Mouse (Mus musculus): Measurements from ENCODE around the gene Lef1. TPM values are rescaled to one million over a fixed set of nuclear protein-coding genes. Genes with fewer than 3 reads are reported as not detected.

Lef1 gene
- polyA plus RNA-seq, 1 experiment from 2014 or later: 15.6 TPM

DNA sequence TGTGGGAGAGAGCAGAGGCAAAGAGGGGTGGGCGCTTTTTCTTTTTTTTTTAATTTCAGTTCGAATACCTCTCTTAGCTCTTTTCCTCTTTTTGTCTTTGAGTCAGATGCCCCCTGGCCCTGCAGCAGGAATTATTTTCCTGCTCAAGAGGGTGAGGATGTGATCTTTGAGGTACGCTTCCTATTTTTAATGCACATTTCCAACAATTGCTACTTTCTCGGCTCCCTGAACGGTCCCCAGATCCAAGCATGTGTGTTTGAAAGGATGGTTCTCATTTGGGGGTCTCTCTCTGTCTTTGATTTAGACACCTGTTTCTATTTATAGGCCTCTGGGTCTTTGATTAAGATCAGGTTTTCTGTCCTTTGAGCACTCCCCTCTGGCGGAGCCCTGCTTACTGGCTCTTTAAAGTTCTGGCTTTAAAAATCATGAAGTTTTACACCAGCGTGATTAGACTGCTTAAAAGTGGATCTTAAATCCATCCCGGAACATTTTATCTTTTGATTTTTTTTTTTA, 86.3 kb downstream of the Lef1 start:
- Histone ChIP-seq H3K27ac (ENCODE audit: low read depth, low read length) (no peak overlapping the region), H3K4me3 (ENCODE audit: low read depth, low read length) (no peak overlapping the region), H3K36me3 (ENCODE audit: control insufficient read depth, insufficient read depth, low read length) (peaks cover 3% of the 10 kb centered on the region; the same call in 1 of the 2 replicates), H3K9ac (ENCODE audit: low read length) (no peak overlapping the region), H3K9me3 (replicated peaks; ENCODE audit: control insufficient read depth, low read length) (no peaks in the 10 kb centered on the region), H3K27me3 (replicated peaks; ENCODE audit: control insufficient read depth, insufficient read depth, low read length) (no peaks in the 10 kb centered on the region), H3K4me2 (ENCODE audit: low read length) (no peak overlapping the region), H3K4me1 (ENCODE audit: control insufficient read depth, insufficient read depth, low read length) (no peaks in the 10 kb centered on the region)
- DNase-seq (ENCODE audit: low spot score) (peak; percentile 43), ATAC-seq (no peak)
- 68% methylated on average over 8 of the region's 8 CpGs for WGBS

GRCm38 (mm10) chr3:131198991-131199390, 88.7 kb downstream of the Lef1 start:
- no peak for ATAC-seq
- Histone ChIP-seq H3K36me3 (ENCODE audit: control insufficient read depth, insufficient read depth, low read length) (no peaks in the 10 kb centered on the region), H3K9ac (ENCODE audit: low read length) (no peak overlapping the region), H3K4me3 (ENCODE audit: low read depth, low read length) (no peak overlapping the region), H3K27ac (ENCODE audit: low read depth, low read length) (no peak overlapping the region), H3K4me1 (ENCODE audit: control insufficient read depth, insufficient read depth, low read length) (no peaks in the 10 kb centered on the region), H3K9me3 (replicated peaks; ENCODE audit: control insufficient read depth, low read length) (no peaks in the 10 kb centered on the region), H3K4me2 (ENCODE audit: low read length) (no peak overlapping the region), H3K27me3 (replicated peaks; ENCODE audit: control insufficient read depth, insufficient read depth, low read length) (no peaks in the 10 kb centered on the region)
- DNase-seq (ENCODE audit: low spot score): no peak
- WGBS: 79% methylated on average over 3 of the region's 3 CpGs

GRCm38 (mm10) chr3:131199590-131200288, 89.5 kb downstream of the Lef1 start:
- Histone ChIP-seq H3K9ac (ENCODE audit: low read length) (no peak overlapping the region), H3K4me3 (ENCODE audit: low read depth, low read length) (no peak overlapping the region), H3K27me3 (replicated peaks; ENCODE audit: control insufficient read depth, insufficient read depth, low read length) (no peaks in the 10 kb centered on the region), H3K9me3 (replicated peaks; ENCODE audit: control insufficient read depth, low read length) (no peaks in the 10 kb centered on the region), H3K4me2 (ENCODE audit: low read length) (0 out of 2 replicates have a peak overlapping the region, but pooled peaks have one; percentile 16), H3K27ac (ENCODE audit: low read depth, low read length) (no peak overlapping the region), H3K36me3 (ENCODE audit: control insufficient read depth, insufficient read depth, low read length) (no peaks in the 10 kb centered on the region), H3K4me1 (ENCODE audit: control insufficient read depth, insufficient read depth, low read length) (no peaks in the 10 kb centered on the region)
- ATAC-seq (no peak), DNase-seq (ENCODE audit: low spot score) (no peak)
- WGBS: 68% methylated on average over 20 of the region's 20 CpGs

- Histone ChIP-seq H3K27ac (ENCODE audit: low read depth, low read length) (no peak overlapping the region), H3K9me3 (replicated peaks; ENCODE audit: control insufficient read depth, low read length) (no peaks in the 10 kb centered on the region), H3K4me2 (ENCODE audit: low read length) (no peak overlapping the region), H3K9ac (ENCODE audit: low read length) (no peak overlapping the region), H3K27me3 (replicated peaks; ENCODE audit: control insufficient read depth, insufficient read depth, low read length) (no peaks in the 10 kb centered on the region), H3K36me3 (ENCODE audit: control insufficient read depth, insufficient read depth, low read length) (no peaks in the 10 kb centered on the region), H3K4me1 (ENCODE audit: control insufficient read depth, insufficient read depth, low read length) (no peaks in the 10 kb centered on the region), H3K4me3 (ENCODE audit: low read depth, low read length) (no peak overlapping the region)
- WGBS: 38% methylated on average over 7 of the region's 7 CpGs
- DNase-seq (ENCODE audit: low spot score): no peak
- no peak for ATAC-seq
Observed at GRCm38 (mm10) chr3:131202311-131202710, 92.0 kb downstream of the Lef1 start.

- Histone ChIP-seq H3K9me3 (replicated peaks; ENCODE audit: control insufficient read depth, low read length) (no peaks in the 10 kb centered on the region), H3K27ac (ENCODE audit: low read depth, low read length) (no peak overlapping the region), H3K4me1 (ENCODE audit: control insufficient read depth, insufficient read depth, low read length) (no peaks in the 10 kb centered on the region), H3K27me3 (replicated peaks; ENCODE audit: control insufficient read depth, insufficient read depth, low read length) (no peaks in the 10 kb centered on the region), H3K4me2 (ENCODE audit: low read length) (no peak overlapping the region), H3K36me3 (ENCODE audit: control insufficient read depth, insufficient read depth, low read length) (no peaks in the 10 kb centered on the region), H3K9ac (ENCODE audit: low read length) (no peak overlapping the region), H3K4me3 (ENCODE audit: low read depth, low read length) (no peak overlapping the region)
- WGBS: 68% methylated on average over 5 of the region's 5 CpGs
- ATAC-seq (no peak), DNase-seq (ENCODE audit: low spot score) (no peak)
Observed at GRCm38 (mm10) chr3:131207846-131208245, 97.6 kb downstream of the Lef1 start.

GRCm38 (mm10) chr3:131208265-131208891, 98.1 kb downstream of the Lef1 start:
- ATAC-seq: no peak
- Histone ChIP-seq H3K9ac (ENCODE audit: low read length) (no peak overlapping the region), H3K27me3 (replicated peaks; ENCODE audit: control insufficient read depth, insufficient read depth, low read length) (no peaks in the 10 kb centered on the region), H3K27ac (ENCODE audit: low read depth, low read length) (no peak overlapping the region), H3K36me3 (ENCODE audit: control insufficient read depth, insufficient read depth, low read length) (no peaks in the 10 kb centered on the region), H3K4me2 (ENCODE audit: low read length) (no peak overlapping the region), H3K4me1 (ENCODE audit: control insufficient read depth, insufficient read depth, low read length) (no peaks in the 10 kb centered on the region), H3K4me3 (ENCODE audit: low read depth, low read length) (no peak overlapping the region), H3K9me3 (replicated peaks; ENCODE audit: control insufficient read depth, low read length) (no peaks in the 10 kb centered on the region)
- WGBS: 54% methylated on average over 13 of the region's 13 CpGs
- no peak for DNase-seq (ENCODE audit: low spot score)

DNA sequence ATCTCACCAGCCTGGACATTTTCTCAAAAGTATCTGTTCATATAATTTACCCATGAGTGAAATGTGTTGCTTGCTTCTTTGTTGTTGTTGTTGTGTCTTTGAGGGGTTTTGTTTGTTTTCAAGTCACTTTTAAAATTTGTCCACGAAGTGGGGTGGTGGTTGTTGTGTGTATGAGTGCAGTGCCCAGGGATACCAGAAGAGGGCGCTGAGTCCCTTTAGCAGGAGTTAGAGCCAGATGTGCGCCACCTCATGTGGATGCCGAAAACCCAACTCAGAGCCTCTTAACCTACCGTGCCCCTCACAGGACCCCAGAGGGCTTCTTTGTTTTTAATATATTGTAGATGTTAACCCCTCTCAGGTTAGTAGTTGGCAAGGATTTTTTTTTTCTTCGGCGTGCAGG, 101.9 kb downstream of the Lef1 start:
- no peaks in the 10 kb centered on the region for H3K27me3 ChIP-seq (replicated peaks; ENCODE audit: control insufficient read depth, insufficient read depth, low read length)
- no peaks in the 10 kb centered on the region for H3K9me3 ChIP-seq (replicated peaks; ENCODE audit: control insufficient read depth, low read length)
- H3K27ac ChIP-seq (ENCODE audit: low read depth, low read length): no peak overlapping the region
- no peak for ATAC-seq
- H3K36me3 ChIP-seq (ENCODE audit: control insufficient read depth, insufficient read depth, low read length): no peaks in the 10 kb centered on the region
- no peaks in the 10 kb centered on the region for H3K4me1 ChIP-seq (ENCODE audit: control insufficient read depth, insufficient read depth, low read length)
- DNase-seq (ENCODE audit: low spot score): no peak
- H3K9ac ChIP-seq (ENCODE audit: low read length): no peak overlapping the region
- 84% methylated on average over 7 of the region's 7 CpGs for WGBS
- H3K4me3 ChIP-seq (ENCODE audit: low read depth, low read length): no peak overlapping the region
- H3K4me2 ChIP-seq (ENCODE audit: low read length): no peak overlapping the region

DNA sequence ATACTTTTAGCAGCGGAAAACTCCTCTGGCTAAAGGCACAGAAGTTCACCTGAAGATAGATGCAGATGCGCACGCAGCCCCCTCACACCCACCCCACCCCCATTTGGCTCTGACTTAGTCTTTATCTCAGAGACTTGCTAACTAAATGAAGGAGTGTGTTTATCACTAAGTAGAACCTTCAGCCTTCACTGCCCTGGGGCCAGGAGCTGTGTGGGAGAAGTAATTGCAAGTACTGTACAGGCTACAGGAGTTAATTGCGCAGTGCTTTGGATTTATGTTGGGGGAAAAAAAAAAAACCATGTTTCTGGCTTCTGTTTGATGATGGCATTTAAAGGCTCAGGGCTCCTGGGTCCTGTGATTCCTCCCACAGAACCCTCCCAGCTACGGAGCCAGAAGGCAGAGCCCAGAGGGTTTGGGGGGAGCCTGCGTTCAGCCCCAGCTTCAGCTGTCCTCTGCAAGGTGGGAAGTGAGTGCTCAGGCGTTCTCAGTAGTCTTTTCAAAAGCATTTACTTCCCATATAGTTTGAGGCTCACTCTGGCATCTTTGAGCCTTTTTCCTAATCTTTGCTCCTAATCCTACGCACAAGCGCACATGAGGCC, 103.9 kb downstream of the Lef1 start:
- DNase-seq (ENCODE audit: low spot score): no peak
- H3K36me3 ChIP-seq (ENCODE audit: control insufficient read depth, insufficient read depth, low read length): no peaks in the 10 kb centered on the region
- no peak overlapping the region for H3K4me2 ChIP-seq (ENCODE audit: low read length)
- no peak overlapping the region for H3K9ac ChIP-seq (ENCODE audit: low read length)
- no peak overlapping the region for H3K4me3 ChIP-seq (ENCODE audit: low read depth, low read length)
- no peaks in the 10 kb centered on the region for H3K27me3 ChIP-seq (replicated peaks; ENCODE audit: control insufficient read depth, insufficient read depth, low read length)
- H3K27ac ChIP-seq (ENCODE audit: low read depth, low read length): no peak overlapping the region
- ATAC-seq: no peak
- WGBS: 88% methylated on average over 9 of the region's 9 CpGs
- no peaks in the 10 kb centered on the region for H3K4me1 ChIP-seq (ENCODE audit: control insufficient read depth, insufficient read depth, low read length)
- H3K9me3 ChIP-seq (replicated peaks; ENCODE audit: control insufficient read depth, low read length): no peaks in the 10 kb centered on the region

GRCm38 (mm10) chr3:131214841-131215240, 104.6 kb downstream of the Lef1 start:
- H3K4me3 ChIP-seq (ENCODE audit: low read depth, low read length): no peak overlapping the region
- no peak for DNase-seq (ENCODE audit: low spot score)
- no peaks in the 10 kb centered on the region for H3K27me3 ChIP-seq (replicated peaks; ENCODE audit: control insufficient read depth, insufficient read depth, low read length)
- no peaks in the 10 kb centered on the region for H3K36me3 ChIP-seq (ENCODE audit: control insufficient read depth, insufficient read depth, low read length)
- no peaks in the 10 kb centered on the region for H3K9me3 ChIP-seq (replicated peaks; ENCODE audit: control insufficient read depth, low read length)
- no peaks in the 10 kb centered on the region for H3K4me1 ChIP-seq (ENCODE audit: control insufficient read depth, insufficient read depth, low read length)
- no peak overlapping the region for H3K27ac ChIP-seq (ENCODE audit: low read depth, low read length)
- H3K4me2 ChIP-seq (ENCODE audit: low read length): no peak overlapping the region
- ATAC-seq: no peak
- H3K9ac ChIP-seq (ENCODE audit: low read length): no peak overlapping the region
- WGBS: 66% methylated on average over 9 of the region's 9 CpGs

All from forebrain, embryonic 14.5 days (tissue).